Mouse (Mus musculus): ENCODE data around the gene Hapln2. TPM values are rescaled to one million over a fixed set of nuclear protein-coding genes. Genes with fewer than 3 reads are reported as not detected.

Hapln2 gene
- polyA plus RNA-seq, 1 experiment from 2014 or later: 0.23 TPM

GRCm38 (mm10) chr3:88000181-88000580, 27.2 kb downstream of the Hapln2 start, which contains the start of gene Bcan:
Gene Bcan, minus strand, starts transcription at chr3:88000230.
- Histone ChIP-seq H3K9me3 (peaks cover 5% of the 10 kb centered on the region), H3K4me1 (peaks cover 34% of the 10 kb centered on the region), H3K27ac (no peak within 1 kb of the TSS), H3K4me2 (replicated peaks) (peak within 1 kb of the TSS; percentile 76), H3K9ac (peak within 1 kb of the TSS; percentile 5), H3K36me3 (no peaks in the 10 kb centered on the region), H3K4me3 (peak within 1 kb of the TSS; percentile 48), H3K27me3 (peaks cover 99% of the 10 kb centered on the region)
- no peak for ATAC-seq (ENCODE audit: low FRiP score, low read depth)
- WGBS: 2% methylated on average over 36 of the region's 39 CpGs

- no peak for ATAC-seq (ENCODE audit: low FRiP score, low read depth)
- Histone ChIP-seq H3K4me2 (replicated peaks) (peak overlapping the region; percentile 76), H3K4me3 (peak overlapping the region; percentile 48), H3K36me3 (no peaks in the 10 kb centered on the region), H3K27me3 (peaks cover 100% of the 10 kb centered on the region), H3K9me3 (peaks cover 5% of the 10 kb centered on the region), H3K9ac (no peak overlapping the region), H3K27ac (no peak overlapping the region), H3K4me1 (peaks cover 34% of the 10 kb centered on the region)
- WGBS: 1% methylated on average over 38 of the region's 38 CpGs
Observed at GRCm38 (mm10) chr3:87999243-87999895, 28.0 kb downstream of the Hapln2 start.

- ATAC-seq (ENCODE audit: low FRiP score, low read depth): no peak
- H3K9ac ChIP-seq: no peak overlapping the region
- H3K4me2 ChIP-seq (replicated peaks): no peak overlapping the region
- peak overlapping the region; percentile 48; the same call in 1 of the 2 replicates for H3K4me3 ChIP-seq
- no peak overlapping the region for H3K27ac ChIP-seq
- peaks cover 5% of the 10 kb centered on the region for H3K9me3 ChIP-seq
- H3K36me3 ChIP-seq: no peaks in the 10 kb centered on the region
- H3K27me3 ChIP-seq: peaks cover 100% of the 10 kb centered on the region
- H3K4me1 ChIP-seq: peaks cover 34% of the 10 kb centered on the region
- WGBS: 6% methylated on average over 7 of the region's 7 CpGs
Observed at GRCm38 (mm10) chr3:87998747-87999146, 28.6 kb downstream of the Hapln2 start.

- no peaks in the 10 kb centered on the region for H3K9me3 ChIP-seq
- ATAC-seq (ENCODE audit: low FRiP score, low read depth): no peak
- WGBS: 1% methylated on average over 49 of the region's 49 CpGs
- peak overlapping the region; percentile 39 for H3K4me3 ChIP-seq
- H3K27ac ChIP-seq: no peak overlapping the region
- peaks cover 100% of the 10 kb centered on the region for H3K27me3 ChIP-seq
- H3K4me2 ChIP-seq (replicated peaks): peak overlapping the region; percentile 62
- peaks cover 27% of the 10 kb centered on the region for H3K4me1 ChIP-seq
- H3K9ac ChIP-seq: 0 out of 2 replicates have a peak overlapping the region, but pooled peaks have one; percentile 39
- no peaks in the 10 kb centered on the region for H3K36me3 ChIP-seq
Observed at GRCm38 (mm10) chr3:87996971-87997614, 30.3 kb downstream of the Hapln2 start.

GRCm38 (mm10) chr3:87996401-87996800, 31.0 kb downstream of the Hapln2 start:
- Histone ChIP-seq H3K4me1 (peaks cover 26% of the 10 kb centered on the region), H3K4me2 (replicated peaks) (peak overlapping the region; percentile 62; the same call in 1 of the 2 replicates), H3K9ac (no peak overlapping the region), H3K36me3 (no peaks in the 10 kb centered on the region), H3K4me3 (peak overlapping the region; percentile 39), H3K27ac (no peak overlapping the region), H3K27me3 (peaks cover 100% of the 10 kb centered on the region), H3K9me3 (no peaks in the 10 kb centered on the region)
- no peak for ATAC-seq (ENCODE audit: low FRiP score, low read depth)
- under 1% methylated on average over 15 of the region's 15 CpGs for whole genome bisulfite sequencing

- Histone ChIP-seq H3K9me3 (no peaks in the 10 kb centered on the region), H3K36me3 (no peaks in the 10 kb centered on the region), H3K4me2 (replicated peaks) (no peak overlapping the region), H3K4me3 (no peak overlapping the region), H3K27me3 (peaks cover 100% of the 10 kb centered on the region), H3K9ac (no peak overlapping the region), H3K27ac (no peak overlapping the region), H3K4me1 (peaks cover 20% of the 10 kb centered on the region)
- ATAC-seq (ENCODE audit: low FRiP score, low read depth): no peak
- 23% methylated on average over 11 of the region's 11 CpGs for WGBS
Observed at GRCm38 (mm10) chr3:87995331-87995730, 32.1 kb downstream of the Hapln2 start.

GRCm38 (mm10) chr3:87993436-87993835, 33.9 kb downstream of the Hapln2 start:
- H3K36me3 ChIP-seq: no peaks in the 10 kb centered on the region
- H3K9ac ChIP-seq: no peak overlapping the region
- no peak overlapping the region for H3K4me3 ChIP-seq
- no peaks in the 10 kb centered on the region for H3K9me3 ChIP-seq
- peaks cover 100% of the 10 kb centered on the region for H3K27me3 ChIP-seq
- H3K27ac ChIP-seq: no peak overlapping the region
- H3K4me2 ChIP-seq (replicated peaks): no peak overlapping the region
- no peak for ATAC-seq (ENCODE audit: low FRiP score, low read depth)
- 0% methylated on average over 5 of the region's 6 CpGs for WGBS
- peaks cover 9% of the 10 kb centered on the region for H3K4me1 ChIP-seq

GRCm38 (mm10) chr3:87989935-87990334, 37.4 kb downstream of the Hapln2 start:
- no peak overlapping the region for H3K4me2 ChIP-seq (replicated peaks)
- no peak overlapping the region for H3K9ac ChIP-seq
- H3K4me1 ChIP-seq: peaks cover 31% of the 10 kb centered on the region
- no peak overlapping the region for H3K27ac ChIP-seq
- no peaks in the 10 kb centered on the region for H3K36me3 ChIP-seq
- WGBS: 36% methylated on average over 10 of the region's 10 CpGs
- H3K27me3 ChIP-seq: peaks cover 71% of the 10 kb centered on the region
- no peaks in the 10 kb centered on the region for H3K9me3 ChIP-seq
- no peak for ATAC-seq (ENCODE audit: low FRiP score, low read depth)
- no peak overlapping the region for H3K4me3 ChIP-seq

- H3K9ac ChIP-seq: peak overlapping the region; percentile 53
- no peaks in the 10 kb centered on the region for H3K9me3 ChIP-seq
- H3K36me3 ChIP-seq: no peaks in the 10 kb centered on the region
- no peak overlapping the region for H3K27ac ChIP-seq
- H3K4me1 ChIP-seq: peaks cover 45% of the 10 kb centered on the region
- H3K4me3 ChIP-seq: peak overlapping the region; percentile 44
- peak overlapping the region; percentile 80 for H3K4me2 ChIP-seq (replicated peaks)
- 7% methylated on average over 15 of the region's 15 CpGs for WGBS
- no peak for ATAC-seq (ENCODE audit: low FRiP score, low read depth)
- H3K27me3 ChIP-seq: peaks cover 55% of the 10 kb centered on the region
Observed at GRCm38 (mm10) chr3:87988068-87988467, 39.3 kb downstream of the Hapln2 start.

GRCm38 (mm10) chr3:87987633-87988032, 39.8 kb downstream of the Hapln2 start:
- Histone ChIP-seq H3K27ac (no peak overlapping the region), H3K27me3 (peaks cover 51% of the 10 kb centered on the region), H3K9me3 (no peaks in the 10 kb centered on the region), H3K4me2 (replicated peaks) (peak overlapping the region; percentile 80), H3K4me1 (peaks cover 49% of the 10 kb centered on the region), H3K9ac (peak overlapping the region; percentile 53), H3K36me3 (no peaks in the 10 kb centered on the region), H3K4me3 (peak overlapping the region; percentile 44)
- ATAC-seq (ENCODE audit: low FRiP score, low read depth): no peak
- under 1% methylated on average over 15 of the region's 15 CpGs for WGBS

- H3K4me1 ChIP-seq: peaks cover 57% of the 10 kb centered on the region
- H3K27ac ChIP-seq: no peak overlapping the region
- H3K4me2 ChIP-seq (replicated peaks): peak overlapping the region; percentile 80
- peak; percentile 76 for ATAC-seq (ENCODE audit: low FRiP score, low read depth)
- H3K27me3 ChIP-seq: peaks cover 43% of the 10 kb centered on the region
- peak overlapping the region; percentile 44 for H3K4me3 ChIP-seq
- no peaks in the 10 kb centered on the region for H3K36me3 ChIP-seq
- H3K9me3 ChIP-seq: no peaks in the 10 kb centered on the region
- 0 out of 2 replicates have a peak overlapping the region, but pooled peaks have one; percentile 53 for H3K9ac ChIP-seq
- WGBS: under 1% methylated on average over 17 of the region's 17 CpGs
Observed at GRCm38 (mm10) chr3:87986868-87987267, 40.5 kb downstream of the Hapln2 start.

GRCm38 (mm10) chr3:87985505-87986320, 41.7 kb downstream of the Hapln2 start:
- H3K4me3 ChIP-seq: no peak overlapping the region
- peaks cover 61% of the 10 kb centered on the region for H3K4me1 ChIP-seq
- H3K4me2 ChIP-seq (replicated peaks): peak overlapping the region; percentile 80; the same call in 1 of the 2 replicates
- ATAC-seq (ENCODE audit: low FRiP score, low read depth): no peak
- WGBS: 45% methylated on average over 12 of the region's 12 CpGs
- H3K9me3 ChIP-seq: no peaks in the 10 kb centered on the region
- no peak overlapping the region; the same call in 1 of the 2 replicates for H3K27ac ChIP-seq
- peaks cover 31% of the 10 kb centered on the region for H3K27me3 ChIP-seq
- 0 out of 2 replicates have a peak overlapping the region, but pooled peaks have one; percentile 31 for H3K9ac ChIP-seq
- no peaks in the 10 kb centered on the region for H3K36me3 ChIP-seq
